Mouse (Mus musculus) forebrain, embryonic 15.5 days (tissue): ENCODE measurements around the gene Adgrl2. TPM values are rescaled to one million over a fixed set of nuclear protein-coding genes. Genes with fewer than 3 reads are reported as not detected.

Experiments
- ATAC-seq: fragments of 200-750 bp; cut with Nextera tagmentation; replicated peaks from 2 replicates; pipeline ENCODE4 v1.8.0; 2017; ENCODE audit warnings: mild to moderate bottlenecking, moderate TSS enrichment, moderate library complexity
- H3K27ac ChIP-seq: fragments of 300-500 bp; sonication (generic); replicated peaks from 2 replicates; pipeline ENCODE4 v1.5.1; 2015; ENCODE audit warnings: mild to moderate bottlenecking, inconsistent platforms
- H3K27me3 ChIP-seq: fragments of 300-500 bp; sonication (generic); 2 replicates; pipeline ENCODE4 v1.6.1; 2015; ENCODE audit warnings: inconsistent platforms
- H3K36me3 ChIP-seq: fragments of 300-500 bp; sonication (generic); 2 replicates; pipeline ENCODE4 v1.6.1; 2015; ENCODE audit warnings: mild to moderate bottlenecking, inconsistent platforms
- H3K4me1 ChIP-seq: fragments of 300-500 bp; sonication (generic); 2 replicates; pipeline ENCODE4 v1.6.1; 2015; ENCODE audit warnings: inconsistent platforms
- H3K4me2 ChIP-seq: fragments of 300-500 bp; sonication (generic); replicated peaks from 2 replicates; pipeline ENCODE4 v1.6.1; 2015; ENCODE audit warnings: mild to moderate bottlenecking, inconsistent platforms
- H3K4me3 ChIP-seq: fragments of 300-500 bp; sonication (generic); 2 replicates; pipeline ENCODE4 v1.5.1; 2015; ENCODE audit warnings: mild to moderate bottlenecking, inconsistent platforms
- H3K9ac ChIP-seq: fragments of 300-500 bp; sonication (generic); replicated peaks from 2 replicates; pipeline ENCODE4 v1.6.1; 2015; ENCODE audit warnings: mild to moderate bottlenecking, inconsistent platforms
- H3K9me3 ChIP-seq: fragments of 300-500 bp; sonication (generic); 2 replicates; pipeline ENCODE4 v1.6.1; 2016; ENCODE audit warnings: inconsistent platforms
- WGBS: fragments of 180-500 bp; shearing (Covaris S2); methylation state at CpG from one replicate; pipeline ENCODE4 v1.1.7; 2015; ENCODE audit warnings: mixed read lengths; 5-methylcytosine and 5-hydroxymethylcytosine counted together
- polyA plus RNA-seq: library from polyadenylated mRNA; unstranded; fragments of >200 nt; fragmentation: Nextera tagmentation; extraction: Ambion mirVana; gene quantifications from 2 replicates; pipeline ENCODE4 v1.2.1, GENCODE M21; 2015

The Adgrl2 gene
- polyA plus RNA-seq, 1 experiment from 2014 or later, result 119 TPM

GRCm38 (mm10) chr3:148988293-148988995 is 1.9 kb downstream of the Adgrl2 start:
- Histone ChIP-seq H3K4me1 (peaks cover 46% of the 10 kb centered on the region), H3K4me3 (peak overlapping the region; percentile 70), H3K36me3 (no peaks in the 10 kb centered on the region), H3K27me3 (no peaks in the 10 kb centered on the region), H3K9ac (peak overlapping the region; percentile 98), H3K4me2 (peak overlapping the region; percentile 89), H3K27ac (peak overlapping the region; percentile 98), H3K9me3 (no peaks in the 10 kb centered on the region)
- peak; percentile 1; the same call in 1 of the 2 replicates for ATAC-seq
- WGBS, result under 1% methylated on average over 84 of the region's 84 CpGs

GRCm38 (mm10) chr3:148987591-148988292 is 2.6 kb downstream of the Adgrl2 start:
- under 1% methylated on average over 45 of the region's 45 CpGs for WGBS

GRCm38 (mm10) chr3:148986894-148987590 is 3.3 kb downstream of the Adgrl2 start:
- H3K36me3 ChIP-seq, result no peaks in the 10 kb centered on the region
- peak overlapping the region; percentile 98 for H3K27ac ChIP-seq
- ATAC-seq, result peak; percentile 23; the same call in 1 of the 2 replicates
- H3K4me2 ChIP-seq, result peak overlapping the region; percentile 89
- peaks cover 53% of the 10 kb centered on the region for H3K4me1 ChIP-seq
- WGBS, result under 1% methylated on average over 27 of the region's 27 CpGs
- peak overlapping the region; percentile 98 for H3K9ac ChIP-seq
- no peaks in the 10 kb centered on the region for H3K9me3 ChIP-seq
- no peaks in the 10 kb centered on the region for H3K27me3 ChIP-seq
- peak overlapping the region; percentile 70 for H3K4me3 ChIP-seq

More at GRCm38 (mm10) chr3:148987591-148988292, 2.6 kb downstream of the Adgrl2 start:
- Histone ChIP-seq H3K4me2 (peak overlapping the region; percentile 89), H3K36me3 (no peaks in the 10 kb centered on the region), H3K4me1 (peaks cover 48% of the 10 kb centered on the region), H3K27me3 (no peaks in the 10 kb centered on the region), H3K9ac (peak overlapping the region; percentile 98), H3K9me3 (no peaks in the 10 kb centered on the region), H3K27ac (peak overlapping the region; percentile 98), H3K4me3 (peak overlapping the region; percentile 70)
- peak; percentile 64 for ATAC-seq

- WGBS, result under 1% methylated on average over 17 of the region's 17 CpGs
- Histone ChIP-seq H3K27me3 (no peaks in the 10 kb centered on the region), H3K4me3 (peak overlapping the region; percentile 70), H3K36me3 (no peaks in the 10 kb centered on the region), H3K4me1 (peaks cover 51% of the 10 kb centered on the region), H3K4me2 (peak overlapping the region; percentile 89), H3K9me3 (no peaks in the 10 kb centered on the region), H3K27ac (peak overlapping the region; percentile 98), H3K9ac (peak overlapping the region; percentile 98)
- ATAC-seq, result no peak
Observed at GRCm38 (mm10) chr3:148986296-148986893, 4.0 kb downstream of the Adgrl2 start.

- H3K4me1 ChIP-seq, result peaks cover 49% of the 10 kb centered on the region
- no peaks in the 10 kb centered on the region for H3K9me3 ChIP-seq
- WGBS, result 34% methylated on average over 6 of the region's 6 CpGs
- H3K4me3 ChIP-seq, result 0 out of 2 replicates have a peak overlapping the region, but pooled peaks have one; percentile 5
- no peaks in the 10 kb centered on the region for H3K27me3 ChIP-seq
- H3K36me3 ChIP-seq, result no peaks in the 10 kb centered on the region
- peak overlapping the region; percentile 18 for H3K4me2 ChIP-seq
- H3K27ac ChIP-seq, result no peak overlapping the region
- H3K9ac ChIP-seq, result no peak overlapping the region
- ATAC-seq, result no peak
Observed at GRCm38 (mm10) chr3:148984326-148984725, 6.0 kb downstream of the Adgrl2 start.

GRCm38 (mm10) chr3:148982370-148982769 is 8.0 kb downstream of the Adgrl2 start:
- Histone ChIP-seq H3K27ac (no peak overlapping the region), H3K27me3 (no peaks in the 10 kb centered on the region), H3K9me3 (no peaks in the 10 kb centered on the region), H3K4me2 (no peak overlapping the region), H3K36me3 (no peaks in the 10 kb centered on the region), H3K9ac (no peak overlapping the region), H3K4me3 (no peak overlapping the region), H3K4me1 (peaks cover 67% of the 10 kb centered on the region)
- WGBS, result 78% methylated on average over 4 of the region's 4 CpGs
- no peak for ATAC-seq

GRCm38 (mm10) chr3:148981776-148982175 is 8.6 kb downstream of the Adgrl2 start:
- Histone ChIP-seq H3K4me2 (no peak overlapping the region), H3K4me3 (no peak overlapping the region), H3K9ac (no peak overlapping the region), H3K4me1 (peaks cover 68% of the 10 kb centered on the region), H3K27me3 (no peaks in the 10 kb centered on the region), H3K27ac (no peak overlapping the region), H3K36me3 (no peaks in the 10 kb centered on the region), H3K9me3 (no peaks in the 10 kb centered on the region)
- WGBS, result 76% methylated on average over 8 of the region's 8 CpGs
- no peak for ATAC-seq

GRCm38 (mm10) chr3:148978541-148978940 is 11.8 kb downstream of the Adgrl2 start:
- H3K36me3 ChIP-seq, result no peaks in the 10 kb centered on the region
- peaks cover 39% of the 10 kb centered on the region for H3K4me1 ChIP-seq
- H3K4me3 ChIP-seq, result peak overlapping the region; percentile 40; the same call in 1 of the 2 replicates
- no peaks in the 10 kb centered on the region for H3K9me3 ChIP-seq
- H3K4me2 ChIP-seq, result peak overlapping the region; percentile 71
- H3K9ac ChIP-seq, result no peak overlapping the region; the same call in 1 of the 2 replicates
- 22% methylated on average over 8 of the region's 8 CpGs for WGBS
- H3K27me3 ChIP-seq, result no peaks in the 10 kb centered on the region
- H3K27ac ChIP-seq, result no peak overlapping the region
- ATAC-seq, result peak; percentile 21; the same call in 1 of the 2 replicates

- no peak for ATAC-seq
- Histone ChIP-seq H3K27me3 (no peaks in the 10 kb centered on the region), H3K4me2 (peak overlapping the region; percentile 71), H3K36me3 (no peaks in the 10 kb centered on the region), H3K4me3 (peak overlapping the region; percentile 40), H3K9ac (peak overlapping the region; percentile 39), H3K27ac (peak overlapping the region; percentile 83), H3K9me3 (no peaks in the 10 kb centered on the region), H3K4me1 (peaks cover 37% of the 10 kb centered on the region)
- 25% methylated on average over 6 of the region's 6 CpGs for WGBS
Observed at GRCm38 (mm10) chr3:148977838-148978237, 12.5 kb downstream of the Adgrl2 start.

GRCm38 (mm10) chr3:148977124-148977529 is 13.2 kb downstream of the Adgrl2 start:
- ATAC-seq, result peak; percentile 92
- Histone ChIP-seq H3K9ac (peak overlapping the region; percentile 39), H3K27me3 (no peaks in the 10 kb centered on the region), H3K4me3 (peak overlapping the region; percentile 40), H3K36me3 (no peaks in the 10 kb centered on the region), H3K9me3 (no peaks in the 10 kb centered on the region), H3K4me1 (peaks cover 32% of the 10 kb centered on the region), H3K27ac (peak overlapping the region; percentile 83), H3K4me2 (peak overlapping the region; percentile 71)
- 5% methylated on average over 16 of the region's 16 CpGs for WGBS

- H3K4me1 ChIP-seq, result peaks cover 4% of the 10 kb centered on the region
- H3K9me3 ChIP-seq, result no peaks in the 10 kb centered on the region
- H3K27ac ChIP-seq, result no peak overlapping the region
- 79% methylated on average over 11 of the region's 11 CpGs for WGBS
- no peaks in the 10 kb centered on the region for H3K27me3 ChIP-seq
- no peak overlapping the region for H3K4me3 ChIP-seq
- H3K36me3 ChIP-seq, result no peaks in the 10 kb centered on the region
- no peak overlapping the region for H3K4me2 ChIP-seq
- no peak overlapping the region for H3K9ac ChIP-seq
- ATAC-seq, result no peak
Observed at GRCm38 (mm10) chr3:148971893-148972596, 18.3 kb downstream of the Adgrl2 start.
